Mouse (Mus musculus): Measurements from ENCODE around the gene Phactr1. TPM values are rescaled to one million over a fixed set of nuclear protein-coding genes. Genes with fewer than 3 reads are reported as not detected.

Phactr1 gene
- 100 to 1,000 TPM; 453 to 512 TPM for total RNA-seq (2021)
- long read RNA-seq, experiment 1, transcript Phactr1-206 (13 exons, 2,056 nt), result major isoform, 7 of 393 reads
- long read RNA-seq, experiment 1, partial matches to known transcripts, result 284 of 393 reads
- long read RNA-seq, experiment 1, other reads (novel, unspliced or antisense), result 100 of 393 reads
- long read RNA-seq, experiment 2, transcript Phactr1-206 (13 exons, 2,056 nt), result major isoform, 13 of 363 reads
- long read RNA-seq, experiment 2, partial matches to known transcripts, result 261 of 363 reads
- long read RNA-seq, experiment 2, other reads (novel, unspliced or antisense), result 87 of 363 reads

DNA sequence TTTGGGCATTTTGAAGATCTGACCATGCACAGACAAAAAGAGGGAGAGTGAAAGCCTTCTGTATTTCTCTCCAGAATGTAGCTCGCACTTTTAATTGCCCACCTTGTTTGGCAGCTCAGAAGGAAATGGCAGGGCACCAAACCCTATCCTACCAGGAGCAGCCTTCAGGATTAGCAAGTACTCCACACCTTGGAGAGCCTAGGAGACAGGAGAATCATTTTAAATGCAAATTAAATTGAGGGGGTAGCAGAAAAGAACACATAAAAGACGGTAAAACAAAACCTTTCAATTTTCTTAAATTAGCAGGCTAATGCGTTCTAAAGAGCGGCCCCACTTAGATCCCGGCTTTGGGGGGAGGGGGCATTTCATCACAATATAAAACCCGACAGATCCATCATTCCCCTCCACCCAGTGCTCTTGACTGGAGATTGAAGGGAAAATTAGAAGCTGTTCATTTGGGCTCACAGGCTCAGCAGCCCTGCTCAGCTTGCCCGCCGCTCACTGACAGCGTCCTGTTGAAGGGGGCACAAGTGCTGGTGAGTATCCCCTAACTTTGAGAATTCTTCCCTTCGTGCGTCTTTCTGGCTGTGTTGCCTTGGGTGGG, at the start of gene Phactr1:
Gene Phactr1 (plus strand): TSS at position 233 of the 604 bp plus-strand sequence.
- peak within 1 kb of the TSS; percentile 96 for H3K27ac ChIP-seq
- intact Hi-C loops (cut with DNase I), result loop anchor here (2.0 to 5.0 kb wide), 4 partner anchors 64 to 142 kb away; no protein-coding TSS in a partner anchor
- H3K4me3 ChIP-seq, result peak within 1 kb of the TSS; percentile 53
- peak; percentile 43 to 52 for DNase-seq (ENCODE audit: extremely low spot score in 1 of 2, low spot score in 2 of 2)
- no peak for TF ChIP-seq CTCF (IDR thresholded peaks at IDR 0.05)

DNA sequence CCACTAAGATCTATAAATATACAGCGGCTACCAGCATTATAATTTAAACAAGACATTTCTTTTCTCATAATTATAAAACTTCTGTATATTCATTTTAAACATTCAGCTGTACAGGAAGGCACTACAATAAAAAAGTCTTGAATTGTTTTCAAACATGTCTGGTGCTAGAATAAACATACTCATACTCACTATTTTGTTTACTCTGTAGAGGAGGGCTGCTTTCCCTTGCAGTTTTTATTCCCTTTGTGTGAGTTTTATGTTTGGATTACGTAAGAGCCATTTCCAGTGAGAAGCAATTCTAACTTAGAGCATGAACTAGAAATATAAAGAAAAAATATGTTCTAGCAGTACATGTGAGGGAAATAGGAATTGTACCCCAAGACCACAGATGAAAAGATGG, 45.5 kb upstream of the Phactr1 start:
- DNase-seq (ENCODE audit: extremely low spot score in 1 of 2, low spot score in 2 of 2), result no peak
- intact Hi-C loops (cut with DNase I), result no loop called here
- no peak for TF ChIP-seq CTCF (IDR thresholded peaks at IDR 0.05)

DNA sequence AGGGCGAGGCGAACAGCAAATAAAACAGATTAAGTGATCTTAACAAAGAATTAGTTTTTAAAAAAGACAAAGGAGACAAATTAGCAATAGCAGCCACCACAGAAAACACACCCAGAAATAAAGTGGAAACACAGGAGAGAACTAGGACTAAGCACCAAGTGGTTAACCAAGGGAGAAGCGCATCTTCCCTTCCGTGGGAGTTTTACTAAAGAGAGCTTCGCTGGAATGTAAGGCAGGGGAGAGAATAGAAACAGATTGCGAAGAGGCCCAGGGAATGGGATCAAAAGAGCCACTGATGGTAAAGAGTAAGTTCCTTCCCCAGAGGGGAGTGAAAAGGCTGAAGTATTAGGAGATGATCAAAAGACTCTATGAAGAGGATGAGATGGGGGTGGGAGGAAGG, 30.2 kb upstream of the Phactr1 start:
- no peak overlapping the region; the same call in 1 of the 2 replicates for H3K27ac ChIP-seq
- no peak for DNase-seq (ENCODE audit: extremely low spot score in 1 of 2, low spot score in 2 of 2)

More for the DNA sequence above, 45.5 kb upstream of the Phactr1 start:
- H3K4me3 ChIP-seq, result no peak overlapping the region
- H3K27ac ChIP-seq, result no peak overlapping the region

DNA sequence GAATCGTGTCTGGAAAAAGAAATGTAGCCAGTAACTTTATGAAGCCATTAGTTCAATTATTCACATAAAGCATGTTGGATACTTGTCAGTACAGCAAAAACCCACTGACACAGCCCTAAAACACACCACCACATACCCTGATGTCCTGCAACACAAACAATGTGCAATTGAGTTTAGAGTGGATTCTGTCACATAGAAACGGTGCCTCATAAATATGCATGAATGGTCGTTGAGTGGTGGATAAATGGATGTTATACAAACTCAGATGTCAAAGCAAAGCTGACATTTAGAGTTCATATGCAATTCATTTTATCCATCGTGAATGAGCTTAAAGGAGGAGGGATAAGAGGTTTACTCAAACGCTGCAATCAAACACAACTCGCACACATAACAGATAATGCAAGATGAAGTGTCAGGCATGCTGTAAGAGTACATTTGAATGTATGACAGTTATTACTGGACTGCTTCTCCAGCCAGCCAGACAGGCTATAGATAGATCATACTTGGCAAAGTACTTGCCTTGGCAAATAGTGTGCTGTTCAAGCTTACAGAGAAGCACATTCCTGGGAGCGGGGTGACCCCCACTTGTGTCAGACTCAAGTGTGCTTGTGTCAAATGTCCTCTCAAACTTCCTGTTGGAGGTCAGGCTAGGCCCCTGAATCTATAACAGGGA, 23.6 kb upstream of the Phactr1 start:
- TF ChIP-seq CTCF (IDR thresholded peaks at IDR 0.05), result no peak
- DNase-seq (ENCODE audit: extremely low spot score in 1 of 2, low spot score in 2 of 2), result no peak
- Histone ChIP-seq H3K4me3 (no peak overlapping the region), H3K27ac (no peak overlapping the region)
- intact Hi-C loops (cut with DNase I), result no loop called here

More for the DNA sequence above, 30.2 kb upstream of the Phactr1 start:
- H3K4me3 ChIP-seq, result no peak overlapping the region
- intact Hi-C loops (cut with DNase I), result no loop called here
- TF ChIP-seq CTCF (IDR thresholded peaks at IDR 0.05), result no peak

DNA sequence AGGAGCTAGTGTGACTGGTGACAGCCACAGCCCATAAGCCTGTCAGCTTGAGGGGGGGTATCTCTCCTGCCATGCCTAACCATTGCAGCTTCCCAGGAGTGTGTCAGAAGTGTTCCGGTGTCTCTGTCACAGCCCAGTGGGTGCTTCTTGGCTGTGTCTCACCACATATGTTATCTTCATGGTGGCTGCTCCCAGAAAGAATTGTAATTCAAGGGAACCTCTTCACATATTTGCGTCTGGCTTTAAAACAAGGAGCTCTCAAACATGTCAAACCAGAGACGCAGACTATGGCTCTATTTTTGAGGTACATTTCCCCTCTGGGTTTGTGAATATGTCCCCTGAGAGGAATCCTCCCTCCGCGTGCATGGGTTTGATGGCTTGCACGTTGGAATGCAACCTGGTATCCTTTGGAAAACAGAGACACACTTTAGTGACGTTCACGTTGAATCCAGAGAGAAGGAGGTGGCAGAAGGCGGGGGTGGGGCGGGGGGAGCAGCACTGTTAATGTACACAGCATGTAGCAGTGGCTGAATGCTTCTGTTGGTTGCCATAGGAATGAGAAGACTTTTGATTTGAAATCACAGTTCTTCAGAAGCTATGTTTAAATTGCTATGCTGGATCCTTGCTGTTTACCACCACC, 8.7 kb upstream of the Phactr1 start:
- TF ChIP-seq CTCF (IDR thresholded peaks at IDR 0.05), result no peak
- intact Hi-C loops (cut with DNase I), result no loop called here
- DNase-seq (ENCODE audit: extremely low spot score in 1 of 2, low spot score in 2 of 2), result no peak
- peak overlapping the region; percentile 27; the same call in 1 of the 2 replicates for H3K4me3 ChIP-seq
- H3K27ac ChIP-seq, result peak overlapping the region; percentile 64

DNA sequence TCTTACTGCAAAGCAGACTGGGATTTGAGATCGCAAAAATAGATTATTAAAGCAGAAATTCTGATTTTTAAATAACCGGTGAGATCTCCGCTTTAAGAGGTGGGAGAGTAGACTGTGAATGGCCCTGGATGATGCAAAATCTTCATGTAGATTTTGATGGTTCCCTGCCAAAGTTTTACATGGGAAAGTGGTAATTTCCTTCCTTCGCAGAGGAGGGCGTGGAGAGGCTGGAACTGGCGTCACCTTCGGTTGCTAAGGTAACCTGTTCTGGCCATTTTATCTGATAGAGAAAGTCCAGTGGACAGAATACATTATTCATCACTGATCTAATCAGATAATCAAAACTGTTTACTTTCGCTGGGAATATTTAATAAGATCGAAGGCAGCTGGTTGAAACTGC, 876 bp downstream of the Phactr1 start:
- Histone ChIP-seq H3K4me3 (peak overlapping the region; percentile 53), H3K27ac (peak overlapping the region; percentile 96)
- intact Hi-C loops (cut with DNase I), result loop anchor here (2.0 to 5.0 kb wide), 4 partner anchors 64 to 141 kb away; no protein-coding TSS in a partner anchor
- DNase-seq (ENCODE audit: extremely low spot score in 1 of 2, low spot score in 2 of 2), result peak in 1 of 2 experiments; percentile 51
- TF ChIP-seq CTCF (IDR thresholded peaks at IDR 0.05), result no peak

DNA sequence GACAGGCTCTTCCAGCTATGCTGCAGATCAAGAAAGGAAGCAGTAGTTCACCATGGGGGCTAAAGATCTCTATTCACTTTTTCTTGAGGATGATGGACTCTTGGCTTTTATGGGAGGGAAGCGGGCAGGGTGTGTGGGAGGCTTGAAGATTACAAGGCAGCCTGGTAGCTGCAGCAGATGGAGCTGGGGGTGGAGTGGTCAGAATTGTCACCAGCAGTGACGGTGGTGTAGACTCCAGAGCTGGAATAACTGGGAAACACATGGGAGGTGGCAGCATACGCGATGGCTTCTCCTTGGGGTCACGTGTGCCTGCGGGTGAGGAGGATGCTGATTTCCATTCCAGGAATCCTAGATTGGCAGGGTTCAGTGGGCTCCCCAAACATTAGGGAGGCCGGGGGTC, 3.8 kb downstream of the Phactr1 start:
- intact Hi-C loops (cut with DNase I), result loop anchor here (1.0 to 5.0 kb wide), 4 partner anchors 12 to 138 kb away; no protein-coding TSS in a partner anchor
- TF ChIP-seq CTCF (IDR thresholded peaks at IDR 0.05), result no peak
- peak overlapping the region; percentile 96 for H3K27ac ChIP-seq
- peak; percentile 75 to 81 for DNase-seq (ENCODE audit: extremely low spot score in 1 of 2, low spot score in 2 of 2)
- peak overlapping the region; percentile 53 for H3K4me3 ChIP-seq

DNA sequence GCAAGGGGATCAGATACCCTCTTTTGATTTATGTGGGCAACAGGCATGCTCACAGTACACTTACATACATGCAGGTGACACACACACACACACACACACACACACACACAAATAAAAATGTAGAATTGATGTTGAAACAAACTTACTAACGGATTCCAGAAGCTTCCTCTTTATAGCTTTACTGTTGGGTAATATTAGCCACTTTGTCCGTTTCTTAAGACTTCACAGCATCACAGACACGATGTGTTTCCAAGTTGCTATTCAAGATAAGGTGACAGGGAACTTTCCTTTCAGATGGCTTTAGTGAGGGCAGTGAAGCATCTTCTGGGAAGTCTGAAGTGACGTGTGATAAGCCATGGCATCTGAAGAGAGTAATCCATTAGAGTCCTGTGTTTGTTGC, 11.8 kb downstream of the Phactr1 start:
- H3K27ac ChIP-seq, result no peak overlapping the region
- intact Hi-C loops (cut with DNase I), result no loop called here
- H3K4me3 ChIP-seq, result no peak overlapping the region
- no peak for TF ChIP-seq CTCF (IDR thresholded peaks at IDR 0.05)
- DNase-seq (ENCODE audit: extremely low spot score in 1 of 2, low spot score in 2 of 2), result no peak

DNA sequence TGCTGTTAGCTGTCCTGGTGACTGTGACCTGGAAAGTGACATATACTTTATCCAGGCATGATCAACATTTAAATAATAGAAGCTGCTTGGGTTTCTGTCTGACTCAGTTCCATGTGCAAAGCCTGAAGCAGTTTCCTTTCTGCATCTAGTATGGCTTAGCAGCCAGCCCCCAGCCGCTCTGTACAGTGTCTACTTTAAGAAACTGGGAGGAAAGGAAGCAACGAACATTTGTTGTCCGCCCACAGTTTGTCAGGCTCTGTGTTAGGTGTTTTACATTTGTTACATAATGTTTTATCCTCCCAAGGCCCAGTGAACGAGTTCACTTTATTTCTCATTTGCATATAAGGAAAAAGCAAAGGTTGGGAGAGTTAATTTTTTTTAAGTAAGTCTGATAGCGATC, 16.2 kb downstream of the Phactr1 start:
- intact Hi-C loops (cut with DNase I), result loop anchor here (1.0 kb wide), 1 partner anchor 12 kb away; no protein-coding TSS in a partner anchor
- DNase-seq (ENCODE audit: extremely low spot score in 1 of 2, low spot score in 2 of 2), result peak; percentile 59 to 70
- no peak for TF ChIP-seq CTCF (IDR thresholded peaks at IDR 0.05)
- peak overlapping the region; percentile 82 for H3K27ac ChIP-seq
- H3K4me3 ChIP-seq, result no peak overlapping the region

DNA sequence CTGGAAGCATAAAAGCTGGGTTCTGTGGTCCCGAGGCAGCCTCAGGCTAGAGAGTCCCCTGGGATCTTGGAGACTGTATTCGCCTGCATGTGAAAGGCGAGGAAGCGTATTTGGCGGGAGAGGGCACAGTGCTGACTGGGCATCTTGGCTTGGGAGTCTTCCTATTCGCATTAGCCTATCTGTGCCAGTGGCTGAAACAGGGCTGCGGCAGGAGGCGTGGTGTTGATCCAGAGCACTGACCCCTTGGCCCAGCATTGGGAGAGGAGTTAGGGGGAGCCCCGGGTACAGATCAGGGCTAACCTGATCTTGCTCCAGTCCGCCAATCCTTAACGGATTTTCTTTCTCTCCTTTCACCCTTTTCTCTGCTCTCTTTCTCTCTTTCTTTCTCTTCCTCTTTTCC, 28.7 kb downstream of the Phactr1 start:
- H3K27ac ChIP-seq, result 0 out of 2 replicates have a peak overlapping the region, but pooled peaks have one; percentile 9
- intact Hi-C loops (cut with DNase I), result no loop called here
- peak overlapping the region; percentile 45 for H3K4me3 ChIP-seq
- no peak for DNase-seq (ENCODE audit: extremely low spot score in 1 of 2, low spot score in 2 of 2)
- TF ChIP-seq CTCF (IDR thresholded peaks at IDR 0.05), result no peak

DNA sequence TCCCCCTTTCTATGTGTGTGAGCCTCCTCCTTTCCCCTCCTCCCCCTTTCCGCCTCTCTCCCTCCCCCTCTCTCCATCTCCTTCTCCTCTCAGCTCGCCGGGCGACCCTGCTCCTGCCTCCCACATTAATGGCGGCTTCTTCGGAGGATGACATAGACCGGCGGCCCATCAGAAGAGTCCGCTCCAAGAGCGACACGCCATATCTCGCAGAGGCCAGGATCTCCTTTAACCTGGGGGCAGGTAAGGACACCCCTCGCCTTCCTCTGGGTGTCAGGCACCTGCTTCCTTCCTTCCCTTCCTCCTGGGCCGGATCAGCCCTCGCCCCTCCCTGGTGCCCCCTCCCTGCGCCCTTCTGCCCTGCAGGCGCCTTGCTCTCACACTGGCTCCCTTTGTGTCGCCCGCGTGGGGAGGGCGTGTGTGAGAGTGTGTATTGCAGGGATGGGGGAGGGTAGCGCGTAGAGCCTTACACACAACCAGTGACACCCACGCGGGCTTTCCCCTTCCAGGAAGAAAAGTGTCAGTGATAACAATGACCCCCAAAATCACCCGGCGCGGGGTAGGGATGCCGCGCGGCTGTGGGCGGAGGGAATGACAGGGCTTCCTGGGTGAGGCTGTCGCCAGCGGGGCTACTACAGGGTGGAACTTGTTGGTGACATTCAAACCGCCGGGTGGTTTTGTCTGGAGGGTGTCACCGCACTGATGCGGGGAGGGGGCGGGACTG, 29.3 kb downstream of the Phactr1 start:
- Histone ChIP-seq H3K4me3 (peak overlapping the region; percentile 45), H3K27ac (peak overlapping the region; percentile 69)
- no peak for TF ChIP-seq CTCF (IDR thresholded peaks at IDR 0.05)
- intact Hi-C loops (cut with DNase I), result no loop called here
- DNase-seq (ENCODE audit: extremely low spot score in 1 of 2, low spot score in 2 of 2), result peak; percentile 34 to 55
